Mouse (Mus musculus): ENCODE measurements around the gene Lgals1. TPM values are rescaled to one million over a fixed set of nuclear protein-coding genes. Genes with fewer than 3 reads are reported as not detected.

Gene Lgals1
- polyA plus RNA-seq, 1 experiment from 2014 or later: 295 TPM

GRCm38 (mm10) chr15:78942663-78943062, 16.1 kb downstream of the Lgals1 start:
- ATAC-seq (ENCODE audit: low read depth): peak; percentile 40
- Histone ChIP-seq H3K4me1 (ENCODE audit: control insufficient read depth, low read depth, low read length) (peaks cover 3% of the 10 kb centered on the region), H3K9me3 (replicated peaks; ENCODE audit: control insufficient read depth, low read length) (no peaks in the 10 kb centered on the region), H3K27ac (ENCODE audit: low read length) (no peak overlapping the region), H3K4me2 (ENCODE audit: low read depth, low read length) (peak overlapping the region; percentile 38), H3K9ac (ENCODE audit: low read depth, low read length) (no peak overlapping the region), H3K36me3 (ENCODE audit: control insufficient read depth, insufficient read depth) (peaks cover 18% of the 10 kb centered on the region), H3K27me3 (ENCODE audit: control insufficient read depth, insufficient read depth, low read depth, low read length) (peaks cover 17% of the 10 kb centered on the region), H3K4me3 (ENCODE audit: low read depth, low read length) (peak overlapping the region; percentile 25)
- 11% methylated on average over 9 of the region's 9 CpGs for WGBS (ENCODE audit: insufficient replicate concordance)

- H3K9me3 ChIP-seq (replicated peaks; ENCODE audit: control insufficient read depth, low read length): no peaks in the 10 kb centered on the region
- peaks cover 32% of the 10 kb centered on the region for H3K27me3 ChIP-seq (ENCODE audit: control insufficient read depth, insufficient read depth, low read depth, low read length)
- WGBS (ENCODE audit: insufficient replicate concordance): 71% methylated on average over 7 of the region's 7 CpGs
- no peak for ATAC-seq (ENCODE audit: low read depth)
- H3K4me1 ChIP-seq (ENCODE audit: control insufficient read depth, low read depth, low read length): peaks cover 9% of the 10 kb centered on the region
- H3K4me2 ChIP-seq (ENCODE audit: low read depth, low read length): no peak overlapping the region
- no peak overlapping the region for H3K9ac ChIP-seq (ENCODE audit: low read depth, low read length)
- H3K27ac ChIP-seq (ENCODE audit: low read length): no peak overlapping the region
- no peak overlapping the region for H3K4me3 ChIP-seq (ENCODE audit: low read depth, low read length)
- 0 out of 2 replicates have a peak, but pooled peaks cover 2% of the 10 kb centered on the region for H3K36me3 ChIP-seq (ENCODE audit: control insufficient read depth, insufficient read depth)
These were observed 19.7 kb downstream of the Lgals1 start for GRCm38 (mm10) chr15:78946232-78946631.

GRCm38 (mm10) chr15:78947657-78948056, 21.1 kb downstream of the Lgals1 start, which contains the start of gene Triobp:
TSS of gene Triobp (plus strand) at chr15:78947724.
- H3K27me3 ChIP-seq (ENCODE audit: control insufficient read depth, insufficient read depth, low read depth, low read length): peaks cover 32% of the 10 kb centered on the region
- H3K36me3 ChIP-seq (ENCODE audit: control insufficient read depth, insufficient read depth): no peaks in the 10 kb centered on the region
- peak; percentile 96 for ATAC-seq (ENCODE audit: low read depth)
- H3K9ac ChIP-seq (ENCODE audit: low read depth, low read length): no peak within 1 kb of the TSS
- H3K4me1 ChIP-seq (ENCODE audit: control insufficient read depth, low read depth, low read length): peaks cover 7% of the 10 kb centered on the region
- WGBS (ENCODE audit: insufficient replicate concordance): under 1% methylated on average over 24 of the region's 24 CpGs
- H3K9me3 ChIP-seq (replicated peaks; ENCODE audit: control insufficient read depth, low read length): no peaks in the 10 kb centered on the region
- no peak within 1 kb of the TSS for H3K27ac ChIP-seq (ENCODE audit: low read length)
- H3K4me3 ChIP-seq (ENCODE audit: low read depth, low read length): peak within 1 kb of the TSS; percentile 31
- peak within 1 kb of the TSS; percentile 55 for H3K4me2 ChIP-seq (ENCODE audit: low read depth, low read length)

GRCm38 (mm10) chr15:78948152-78948725, 21.7 kb downstream of the Lgals1 start:
- Histone ChIP-seq H3K4me3 (ENCODE audit: low read depth, low read length) (peak overlapping the region; percentile 31), H3K27me3 (ENCODE audit: control insufficient read depth, insufficient read depth, low read depth, low read length) (peaks cover 32% of the 10 kb centered on the region), H3K9me3 (replicated peaks; ENCODE audit: control insufficient read depth, low read length) (no peaks in the 10 kb centered on the region), H3K27ac (ENCODE audit: low read length) (no peak overlapping the region), H3K9ac (ENCODE audit: low read depth, low read length) (no peak overlapping the region), H3K4me2 (ENCODE audit: low read depth, low read length) (peak overlapping the region; percentile 55), H3K36me3 (ENCODE audit: control insufficient read depth, insufficient read depth) (no peaks in the 10 kb centered on the region), H3K4me1 (ENCODE audit: control insufficient read depth, low read depth, low read length) (peaks cover 6% of the 10 kb centered on the region)
- 9% methylated on average over 11 of the region's 11 CpGs for WGBS (ENCODE audit: insufficient replicate concordance)
- no peak for ATAC-seq (ENCODE audit: low read depth)

- Histone ChIP-seq H3K4me2 (ENCODE audit: low read depth, low read length) (no peak overlapping the region), H3K36me3 (ENCODE audit: control insufficient read depth, insufficient read depth) (no peaks in the 10 kb centered on the region), H3K27ac (ENCODE audit: low read length) (no peak overlapping the region), H3K4me1 (ENCODE audit: control insufficient read depth, low read depth, low read length) (peaks cover 6% of the 10 kb centered on the region), H3K9me3 (replicated peaks; ENCODE audit: control insufficient read depth, low read length) (no peaks in the 10 kb centered on the region), H3K27me3 (ENCODE audit: control insufficient read depth, insufficient read depth, low read depth, low read length) (peaks cover 32% of the 10 kb centered on the region), H3K9ac (ENCODE audit: low read depth, low read length) (no peak overlapping the region), H3K4me3 (ENCODE audit: low read depth, low read length) (no peak overlapping the region)
- WGBS (ENCODE audit: insufficient replicate concordance): 84% methylated on average over 3 of the region's 3 CpGs
- no peak for ATAC-seq (ENCODE audit: low read depth)
These were observed 22.4 kb downstream of the Lgals1 start for GRCm38 (mm10) chr15:78948883-78949282.

- 58% methylated on average over 3 of the region's 3 CpGs for WGBS (ENCODE audit: insufficient replicate concordance)
These were observed 29.1 kb downstream of the Lgals1 start for GRCm38 (mm10) chr15:78955663-78956062.

GRCm38 (mm10) chr15:78956351-78956750, 29.8 kb downstream of the Lgals1 start:
- no peaks in the 10 kb centered on the region for H3K9me3 ChIP-seq (replicated peaks; ENCODE audit: control insufficient read depth, low read length)
- no peak overlapping the region for H3K27ac ChIP-seq (ENCODE audit: low read length)
- H3K36me3 ChIP-seq (ENCODE audit: control insufficient read depth, insufficient read depth): no peaks in the 10 kb centered on the region
- H3K27me3 ChIP-seq (ENCODE audit: control insufficient read depth, insufficient read depth, low read depth, low read length): no peaks in the 10 kb centered on the region
- no peak for ATAC-seq (ENCODE audit: low read depth)
- H3K4me1 ChIP-seq (ENCODE audit: control insufficient read depth, low read depth, low read length): no peaks in the 10 kb centered on the region
- WGBS (ENCODE audit: insufficient replicate concordance): 61% methylated on average over 4 of the region's 4 CpGs
- H3K4me2 ChIP-seq (ENCODE audit: low read depth, low read length): no peak overlapping the region
- H3K9ac ChIP-seq (ENCODE audit: low read depth, low read length): no peak overlapping the region
- H3K4me3 ChIP-seq (ENCODE audit: low read depth, low read length): no peak overlapping the region

More at GRCm38 (mm10) chr15:78955663-78956062, 29.1 kb downstream of the Lgals1 start:
- no peak overlapping the region for H3K4me3 ChIP-seq (ENCODE audit: low read depth, low read length)
- no peaks in the 10 kb centered on the region for H3K36me3 ChIP-seq (ENCODE audit: control insufficient read depth, insufficient read depth)
- no peak overlapping the region for H3K9ac ChIP-seq (ENCODE audit: low read depth, low read length)
- ATAC-seq (ENCODE audit: low read depth): no peak
- no peaks in the 10 kb centered on the region for H3K4me1 ChIP-seq (ENCODE audit: control insufficient read depth, low read depth, low read length)
- no peaks in the 10 kb centered on the region for H3K9me3 ChIP-seq (replicated peaks; ENCODE audit: control insufficient read depth, low read length)
- H3K27ac ChIP-seq (ENCODE audit: low read length): no peak overlapping the region
- no peak overlapping the region for H3K4me2 ChIP-seq (ENCODE audit: low read depth, low read length)
- H3K27me3 ChIP-seq (ENCODE audit: control insufficient read depth, insufficient read depth, low read depth, low read length): no peaks in the 10 kb centered on the region

GRCm38 (mm10) chr15:78957021-78957420, 30.5 kb downstream of the Lgals1 start:
- Histone ChIP-seq H3K36me3 (ENCODE audit: control insufficient read depth, insufficient read depth) (no peaks in the 10 kb centered on the region), H3K4me1 (ENCODE audit: control insufficient read depth, low read depth, low read length) (no peaks in the 10 kb centered on the region), H3K27me3 (ENCODE audit: control insufficient read depth, insufficient read depth, low read depth, low read length) (no peaks in the 10 kb centered on the region), H3K9me3 (replicated peaks; ENCODE audit: control insufficient read depth, low read length) (no peaks in the 10 kb centered on the region), H3K4me2 (ENCODE audit: low read depth, low read length) (no peak overlapping the region), H3K27ac (ENCODE audit: low read length) (no peak overlapping the region), H3K9ac (ENCODE audit: low read depth, low read length) (no peak overlapping the region), H3K4me3 (ENCODE audit: low read depth, low read length) (no peak overlapping the region)
- no peak for ATAC-seq (ENCODE audit: low read depth)
- 56% methylated on average over 15 of the region's 15 CpGs for WGBS (ENCODE audit: insufficient replicate concordance)

GRCm38 (mm10) chr15:78959537-78959936, 33.0 kb downstream of the Lgals1 start:
- Histone ChIP-seq H3K27ac (ENCODE audit: low read length) (no peak overlapping the region), H3K4me1 (ENCODE audit: control insufficient read depth, low read depth, low read length) (no peaks in the 10 kb centered on the region), H3K27me3 (ENCODE audit: control insufficient read depth, insufficient read depth, low read depth, low read length) (no peaks in the 10 kb centered on the region), H3K36me3 (ENCODE audit: control insufficient read depth, insufficient read depth) (no peaks in the 10 kb centered on the region), H3K4me3 (ENCODE audit: low read depth, low read length) (no peak overlapping the region), H3K9me3 (replicated peaks; ENCODE audit: control insufficient read depth, low read length) (no peaks in the 10 kb centered on the region), H3K4me2 (ENCODE audit: low read depth, low read length) (no peak overlapping the region), H3K9ac (ENCODE audit: low read depth, low read length) (no peak overlapping the region)
- ATAC-seq (ENCODE audit: low read depth): no peak
- WGBS (ENCODE audit: insufficient replicate concordance): 69% methylated on average over 11 of the region's 11 CpGs

All from liver, embryonic 16.5 days (tissue).